Mouse (Mus musculus) kidney, adult 11 months (tissue): ENCODE data around the gene Bpifa1.
"Not testable (repeated sequence)": the region's sequence is repeated elsewhere in the genome, so short reads cannot be mapped to it uniquely, and the experiment has no call there.

Experiments used
- DNase-seq: peaks from one replicate; pipeline ENCODE4 v3.0.0; 2022

Bpifa1 gene

GRCm38 (mm10) chr2:154142580-154142979 lies at the start of gene Bpifa1:
Gene Bpifa1 (plus strand): TSS chr2:154142880.
- DNase-seq, result no peak

GRCm38 (mm10) chr2:154097734-154098133 lies 44.9 kb upstream of the Bpifa1 start:
- no peak for DNase-seq

DNA sequence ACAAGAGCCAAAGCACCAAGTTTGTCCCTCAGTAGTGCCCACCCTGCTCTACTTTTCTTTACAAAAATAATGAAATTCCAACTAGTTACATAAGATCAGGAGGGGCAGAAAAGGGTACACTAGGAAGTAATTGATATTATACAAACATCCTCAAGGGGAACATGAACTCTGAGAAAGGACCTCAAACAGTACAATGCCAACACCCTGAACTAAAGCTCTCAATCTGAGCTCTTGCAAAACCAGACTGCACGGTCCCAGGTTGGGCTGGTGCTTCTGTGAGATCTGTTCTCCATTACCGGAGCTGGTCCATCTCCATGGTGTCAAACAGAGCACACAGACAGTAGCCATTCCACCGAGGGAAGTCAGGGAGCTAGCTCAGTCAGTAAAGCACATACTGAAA lies 25.3 kb upstream of the Bpifa1 start:
- DNase-seq, result no peak

- DNase-seq, result no peak
Observed at GRCm38 (mm10) chr2:154130120-154130519, 12.6 kb upstream of the Bpifa1 start, which contains the start of gene Bpifa3. Gene Bpifa3 (plus strand): TSS chr2:154130336.

- DNase-seq, result no peak
Observed at GRCm38 (mm10) chr2:154143735-154144134, 1.1 kb downstream of the Bpifa1 start.

GRCm38 (mm10) chr2:154147496-154147895 lies 4.8 kb downstream of the Bpifa1 start:
- DNase-seq, result no peak

DNA sequence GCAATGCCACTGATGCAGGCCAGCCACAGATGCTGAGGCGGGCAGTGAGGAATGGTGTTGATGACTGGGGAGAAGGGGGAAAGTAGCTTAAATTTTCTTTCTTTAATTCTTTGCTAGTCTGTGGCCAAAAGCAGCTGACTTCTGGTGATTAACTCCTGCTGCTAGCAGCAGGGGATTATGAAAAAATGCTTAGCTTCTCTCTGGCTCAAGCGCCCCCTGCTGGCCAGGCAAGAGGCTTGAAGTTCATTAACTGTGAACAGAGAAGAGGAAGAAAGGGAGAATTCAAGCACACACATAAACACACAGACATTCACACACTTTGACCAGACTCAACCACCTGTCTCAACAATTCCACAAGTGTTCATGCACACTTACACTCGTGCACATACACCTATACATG lies 15.8 kb downstream of the Bpifa1 start:
- no peak for DNase-seq

DNA sequence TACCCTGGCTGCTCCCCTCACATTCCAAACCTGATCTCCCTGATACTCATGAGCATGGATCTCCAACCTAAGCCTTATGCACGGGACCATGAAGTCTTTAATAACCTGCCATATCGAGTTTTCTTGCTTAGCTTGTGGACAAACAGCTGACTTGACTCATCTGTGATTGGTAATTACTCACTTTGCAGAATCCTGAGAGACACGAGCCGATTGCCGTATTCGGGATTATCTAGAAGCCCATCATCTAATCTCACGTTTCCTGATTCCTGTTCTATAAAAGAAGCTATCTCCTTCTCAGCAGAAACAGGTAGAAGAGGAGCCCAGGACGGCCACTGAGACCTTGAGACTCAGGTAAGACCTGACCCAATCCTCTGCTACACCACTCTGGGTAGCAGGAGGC lies 19.6 kb downstream of the Bpifa1 start, which contains the start of gene Bpifa5:
Gene Bpifa5 (plus strand): TSS at position 301 of the 400 bp plus-strand sequence.
- DNase-seq, result no peak

DNA sequence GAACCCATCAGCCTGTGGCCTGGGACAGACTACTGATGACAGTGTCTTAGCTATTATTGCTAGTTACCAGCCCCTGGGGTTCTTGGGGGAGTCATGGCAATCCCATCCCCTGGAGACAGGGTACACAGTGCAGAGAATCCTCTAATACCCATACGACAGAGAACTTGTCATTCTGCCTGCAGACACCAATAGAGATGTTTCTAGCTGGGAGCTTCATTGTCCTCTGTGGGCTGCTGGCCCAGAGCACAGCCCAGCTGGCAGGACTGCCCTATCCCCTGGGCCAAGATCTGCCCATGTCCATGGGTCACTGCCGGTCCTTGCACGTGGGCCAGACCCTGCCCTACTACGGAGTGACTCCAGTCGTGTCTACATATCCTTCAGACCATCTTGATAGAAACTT lies 20.6 kb downstream of the Bpifa1 start:
- DNase-seq, result no peak

- peak; percentile 62 for DNase-seq
Observed at GRCm38 (mm10) chr2:154169172-154169571, 26.5 kb downstream of the Bpifa1 start.

DNA sequence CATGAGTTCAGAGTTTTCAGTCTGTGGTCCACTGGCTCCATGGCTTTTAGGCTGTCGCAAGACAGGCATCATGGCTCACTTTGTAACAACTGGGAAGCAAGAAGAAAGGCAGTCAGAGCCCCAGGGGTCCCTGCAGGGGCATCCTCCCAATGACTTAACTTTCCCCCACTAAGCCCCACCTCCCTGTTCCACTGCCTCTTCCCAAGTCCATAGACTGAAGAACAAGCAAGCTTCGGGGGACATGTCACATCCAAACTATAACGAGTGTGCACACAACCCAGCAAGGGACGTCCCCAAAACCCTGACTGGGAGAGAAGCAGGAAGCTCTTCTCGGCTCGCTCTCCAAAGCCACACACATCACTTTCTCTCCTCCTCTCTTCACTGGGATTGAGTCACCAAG lies 28.9 kb downstream of the Bpifa1 start:
- DNase-seq, result no peak

- DNase-seq, result no peak
Observed at GRCm38 (mm10) chr2:154173313-154173712, 30.6 kb downstream of the Bpifa1 start.

GRCm38 (mm10) chr2:154181900-154182299 lies 39.2 kb downstream of the Bpifa1 start:
- DNase-seq, result not testable (repeated sequence)

DNA sequence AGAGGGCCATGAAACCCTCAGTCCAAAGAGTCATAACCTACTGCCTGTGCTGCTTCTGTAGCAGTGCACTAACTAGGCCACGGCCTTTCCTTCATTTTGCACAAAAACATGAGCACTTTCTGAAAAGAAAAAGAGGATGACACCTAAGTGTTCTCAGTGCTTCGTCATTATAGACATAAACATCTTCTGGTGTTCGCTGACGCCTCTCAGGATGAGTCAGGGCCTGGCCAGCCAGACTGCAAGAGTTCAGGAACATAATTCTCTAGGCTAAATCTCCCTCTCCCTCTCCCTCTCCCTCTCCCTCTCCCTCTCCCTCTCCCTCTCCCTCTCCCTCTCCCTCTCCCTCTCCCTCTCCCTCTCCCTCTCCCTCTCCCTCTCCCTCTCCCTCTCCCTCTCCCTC lies 40.4 kb downstream of the Bpifa1 start:
- DNase-seq, result not testable (repeated sequence)

DNA sequence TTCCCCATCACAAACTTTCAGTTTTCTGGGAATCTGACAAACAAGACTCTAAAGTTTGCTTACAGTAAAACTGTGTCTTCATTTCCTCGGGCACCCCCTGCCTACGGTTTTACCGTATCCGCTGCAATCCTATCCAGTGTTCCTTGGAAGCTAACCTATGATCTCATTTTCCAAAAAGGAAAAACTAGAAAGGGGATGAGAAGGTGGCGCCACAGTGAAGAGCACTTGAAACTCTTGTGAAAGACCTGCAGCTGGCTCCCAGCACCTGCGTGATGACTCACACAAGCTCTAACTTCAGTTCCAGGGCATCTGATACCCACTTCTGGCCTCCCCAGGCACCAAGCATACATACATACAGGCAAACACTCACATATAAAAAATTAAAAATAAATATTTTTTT lies 42.6 kb downstream of the Bpifa1 start:
- no peak for DNase-seq

GRCm38 (mm10) chr2:154185748-154186147 lies 43.1 kb downstream of the Bpifa1 start:
- DNase-seq, result no peak

DNA sequence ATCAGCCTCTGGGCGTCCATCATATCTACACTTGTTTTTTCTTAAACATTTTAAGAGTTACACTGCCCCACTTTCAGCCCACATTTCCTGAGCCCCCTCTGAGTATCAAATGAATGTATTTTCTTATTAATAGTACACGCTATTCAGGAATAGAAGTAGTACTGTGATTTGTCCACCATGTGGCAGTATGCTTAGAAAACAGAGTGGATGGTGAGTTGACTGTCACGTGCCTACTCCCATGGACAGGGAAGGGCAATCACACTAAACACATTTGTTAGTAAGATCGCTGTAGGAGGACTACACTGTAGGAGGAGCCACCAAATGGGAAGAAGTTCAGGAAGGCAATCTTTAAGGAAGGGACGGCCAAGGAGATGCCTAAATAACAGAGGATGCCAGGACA lies 44.8 kb downstream of the Bpifa1 start:
- no peak for DNase-seq

DNA sequence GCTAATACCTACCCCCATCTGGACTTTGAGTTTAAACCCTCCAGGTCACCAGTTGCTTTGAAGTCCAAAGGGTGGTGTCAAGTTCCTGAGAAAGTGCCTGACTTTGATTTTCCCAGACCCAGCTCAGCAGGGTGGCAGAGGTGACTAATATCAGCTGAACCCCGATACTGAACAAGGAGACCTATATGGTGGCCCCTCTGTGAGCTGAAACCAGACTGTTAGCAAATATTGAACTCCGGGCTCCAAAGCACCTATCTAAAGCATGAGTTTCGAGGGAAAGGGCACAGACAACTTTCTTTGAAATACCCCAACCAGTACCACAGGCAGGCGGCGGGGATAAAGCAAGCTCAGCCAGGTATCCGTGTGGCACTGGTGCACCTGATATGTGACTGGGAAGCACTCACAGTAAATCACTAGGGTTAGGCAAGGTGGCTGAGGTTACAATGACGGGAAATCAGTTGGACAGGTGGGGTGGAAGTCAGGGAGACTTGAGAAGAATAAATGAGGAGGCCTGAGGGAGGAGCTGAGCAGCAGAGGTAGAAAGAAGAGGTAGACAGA lies 47.3 kb downstream of the Bpifa1 start:
- DNase-seq, result no peak

DNA sequence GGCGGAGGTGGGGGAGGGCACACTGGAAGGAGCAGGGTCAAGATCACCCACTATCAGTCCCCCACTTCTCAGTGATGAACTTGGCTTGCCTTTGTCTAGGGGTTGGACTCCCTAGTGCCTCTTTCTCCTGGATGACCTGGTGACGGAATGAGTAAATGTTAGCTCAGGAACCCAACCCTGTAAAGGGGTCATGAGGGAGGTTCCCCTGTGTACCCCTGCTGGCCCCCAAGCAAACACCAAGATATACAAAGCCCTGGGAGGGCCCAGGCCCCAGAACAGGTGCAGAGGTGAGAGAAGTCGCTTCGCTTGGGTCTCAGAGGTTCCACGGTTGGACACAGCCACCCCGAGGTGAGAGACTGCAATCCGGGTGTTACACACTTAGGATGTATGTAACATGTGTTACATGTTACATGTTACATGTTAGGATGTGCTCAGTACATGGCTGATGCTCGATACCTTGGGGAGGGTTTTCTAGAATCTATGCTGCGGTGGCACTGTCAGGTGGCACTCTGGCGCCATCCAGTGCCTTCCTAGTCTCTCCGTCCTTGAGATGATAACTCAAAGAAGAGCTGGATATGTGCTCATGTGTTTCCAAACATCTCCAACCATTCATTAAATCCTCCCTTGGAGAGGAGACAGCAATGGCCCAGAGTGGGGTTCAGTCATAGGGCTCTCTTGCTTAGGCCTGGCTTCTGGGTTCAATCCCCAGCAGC lies 48.0 kb downstream of the Bpifa1 start, which contains the start of gene Bpifb1:
Gene Bpifb1 (plus strand): TSS at position 273 of the 713 bp plus-strand sequence.
- DNase-seq, result no peak

DNA sequence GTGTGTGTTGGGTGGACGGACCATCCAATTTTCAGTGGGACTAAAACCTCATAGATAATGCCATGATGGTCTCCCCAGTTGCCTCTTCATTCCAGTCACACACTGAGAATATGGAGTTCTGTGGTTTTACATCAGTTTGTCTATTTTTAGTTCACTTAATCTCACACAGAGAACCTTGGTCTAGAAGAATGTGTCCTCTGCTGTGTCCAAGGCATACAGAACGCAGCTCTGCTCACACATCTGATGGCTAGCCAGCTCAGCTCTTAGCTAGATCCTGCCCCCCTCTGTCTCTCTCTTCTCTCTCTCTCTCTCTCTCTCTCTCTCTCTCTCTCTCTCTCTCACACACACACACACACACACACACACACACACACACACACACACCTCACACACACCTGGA lies 49.5 kb downstream of the Bpifa1 start:
- no peak for DNase-seq

DNA sequence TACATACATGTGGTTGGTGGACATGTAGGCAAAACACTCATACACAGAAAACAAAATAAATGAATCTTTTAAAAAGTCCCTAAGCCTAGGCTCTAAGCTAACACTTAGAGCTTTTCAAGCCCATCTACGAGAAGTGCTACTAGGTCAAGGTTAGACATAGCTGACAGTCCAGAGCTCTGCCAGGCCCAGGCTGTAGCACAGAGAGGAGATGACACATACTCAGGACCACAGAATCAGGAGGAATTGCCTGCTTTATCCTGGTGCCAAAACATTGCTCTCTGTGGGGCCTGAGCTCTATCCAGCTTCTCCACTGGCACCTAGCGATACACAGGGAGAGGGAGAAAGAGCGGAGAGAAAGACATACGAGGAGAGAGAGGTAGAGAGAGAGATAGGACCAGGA lies 50.4 kb downstream of the Bpifa1 start:
- DNase-seq, result no peak

GRCm38 (mm10) chr2:154193994-154194504 lies 51.4 kb downstream of the Bpifa1 start:
- no peak for DNase-seq

DNA sequence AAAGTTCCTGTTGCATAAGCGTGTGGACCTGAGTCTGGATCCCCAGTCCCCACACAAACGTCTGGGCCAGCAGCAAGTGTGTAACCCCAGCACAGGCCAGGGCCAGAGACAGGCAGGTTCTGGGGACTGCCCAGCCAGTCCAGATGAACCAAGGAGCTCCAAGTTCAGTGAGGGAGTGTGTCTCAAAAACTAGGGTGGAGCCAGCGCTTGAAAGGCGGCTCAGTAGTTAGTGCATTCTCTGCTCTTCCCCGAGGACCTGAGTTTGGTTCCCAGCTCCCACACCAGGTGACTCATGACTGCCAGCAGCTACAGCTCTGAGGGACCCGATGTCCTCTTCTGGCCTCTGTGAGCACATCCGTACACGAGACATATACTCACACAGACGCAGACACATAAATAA lies 54.4 kb downstream of the Bpifa1 start:
- DNase-seq, result no peak
